Mouse (Mus musculus) layer of hippocampus, adult 11-12 months (tissue): ENCODE measurements around the gene Actn4.

ENCODE experiments used
- DNase-seq: peaks from one replicate; pipeline ENCODE4 v3.0.0; 2022; ENCODE audit warnings: low spot score

Actn4 gene

GRCm38 (mm10) chr7:28961927-28962670 lies at the start of gene Actn4:
Actn4 (minus strand) TSS chr7:28962340.
- peak; percentile 98 for DNase-seq

GRCm38 (mm10) chr7:29008714-29009113 lies 46.6 kb upstream of the Actn4 start:
- no peak for DNase-seq

- DNase-seq: no peak
Observed at GRCm38 (mm10) chr7:29008171-29008570, 46.0 kb upstream of the Actn4 start.

GRCm38 (mm10) chr7:29007224-29008101 lies 45.3 kb upstream of the Actn4 start:
- no peak for DNase-seq

GRCm38 (mm10) chr7:29000651-29001605 lies 38.8 kb upstream of the Actn4 start:
- DNase-seq: no peak

- DNase-seq: no peak
Observed at GRCm38 (mm10) chr7:28993402-28993801, 31.3 kb upstream of the Actn4 start.

GRCm38 (mm10) chr7:28992997-28993396 lies 30.9 kb upstream of the Actn4 start:
- no peak for DNase-seq

- DNase-seq: no peak
Observed at GRCm38 (mm10) chr7:28991616-28992015, 29.5 kb upstream of the Actn4 start.

- DNase-seq: no peak
Observed at GRCm38 (mm10) chr7:28990766-28991273, 28.7 kb upstream of the Actn4 start.

- no peak for DNase-seq
Observed at GRCm38 (mm10) chr7:28985207-28985606, 23.1 kb upstream of the Actn4 start.

- no peak for DNase-seq
Observed at GRCm38 (mm10) chr7:28984452-28984851, 22.3 kb upstream of the Actn4 start.

GRCm38 (mm10) chr7:28983849-28984248 lies 21.7 kb upstream of the Actn4 start:
- DNase-seq: no peak

GRCm38 (mm10) chr7:28983141-28983564 lies 21.0 kb upstream of the Actn4 start:
- DNase-seq: no peak

GRCm38 (mm10) chr7:28982274-28983013 lies 20.3 kb upstream of the Actn4 start:
- no peak for DNase-seq

GRCm38 (mm10) chr7:28981651-28982273 lies 19.6 kb upstream of the Actn4 start, which contains the start of the genes Eif3k and Map4k1:
Eif3k (minus strand) TSS chr7:28981864.
Map4k1 (plus strand) TSS chr7:28982050.
- DNase-seq: peak; percentile 99

- DNase-seq: no peak
Observed at GRCm38 (mm10) chr7:28977556-28977955, 15.4 kb upstream of the Actn4 start.

GRCm38 (mm10) chr7:28973025-28973424 lies 10.9 kb upstream of the Actn4 start:
- no peak for DNase-seq

- peak; percentile 79 for DNase-seq
Observed at GRCm38 (mm10) chr7:28972542-28972985, 10.4 kb upstream of the Actn4 start.

GRCm38 (mm10) chr7:28971770-28972269 lies 9.7 kb upstream of the Actn4 start:
- peak; percentile 57 for DNase-seq

GRCm38 (mm10) chr7:28971029-28971428 lies 8.9 kb upstream of the Actn4 start:
- DNase-seq: no peak
